Mouse (Mus musculus): ENCODE measurements around the gene Moap1. TPM values are rescaled to one million over a fixed set of nuclear protein-coding genes. Genes with fewer than 3 reads are reported as not detected.

Moap1 gene
- polyA plus RNA-seq, 1 experiment from 2014 or later = 60.2 TPM

DNA sequence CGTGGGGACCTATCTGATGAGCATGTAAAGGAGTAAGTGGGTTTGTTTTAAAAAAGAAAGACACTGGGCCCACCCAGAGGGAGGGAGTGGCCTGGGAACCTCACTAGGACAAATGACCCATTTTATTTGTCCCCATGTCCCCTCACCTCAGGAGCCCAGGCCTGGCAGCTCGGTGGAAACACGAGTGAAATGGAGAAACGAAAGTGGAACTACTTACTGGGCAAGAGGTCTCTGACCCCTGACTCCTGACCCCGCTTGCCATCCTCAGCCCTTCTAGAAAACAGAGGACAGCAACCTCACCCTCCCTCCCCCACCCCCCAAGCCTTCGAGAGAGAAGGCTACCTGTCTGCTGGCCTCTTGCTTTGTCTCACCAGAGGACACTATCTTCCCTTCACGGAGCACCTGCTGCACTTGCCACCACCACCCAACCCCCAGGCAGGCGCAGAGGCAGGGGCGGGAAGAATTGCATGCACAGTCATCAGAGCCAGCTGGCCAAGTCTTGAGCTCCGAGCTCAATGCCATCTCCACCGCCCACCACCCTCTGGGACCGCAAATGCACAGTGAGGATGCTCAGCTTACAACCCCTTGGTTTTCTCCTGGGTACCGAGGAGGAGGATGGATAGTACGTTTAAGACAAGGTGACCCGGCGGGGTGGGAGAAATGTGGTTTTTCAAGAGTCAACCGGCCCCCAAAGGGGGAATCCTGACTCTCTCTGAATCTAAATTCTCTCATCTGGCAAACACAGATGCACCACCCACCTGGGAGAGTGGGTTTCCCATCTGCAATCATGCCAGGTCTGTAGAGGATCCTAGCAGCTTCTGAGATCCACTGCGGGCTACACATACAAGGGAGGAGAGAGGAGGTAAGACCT lies 47.9 kb downstream of the Moap1 start:
- Histone ChIP-seq H3K9me3 (ENCODE audit: control insufficient read depth, low read length) (no peaks in the 10 kb centered on the region), H3K27me3 (replicated peaks; ENCODE audit: control insufficient read depth, insufficient read depth, low read length) (no peaks in the 10 kb centered on the region), H3K27ac (ENCODE audit: low read length) (no peak overlapping the region), H3K4me1 (replicated peaks; ENCODE audit: control insufficient read depth, insufficient read depth, low read length) (peaks cover 54% of the 10 kb centered on the region), H3K4me2 (ENCODE audit: low read length) (no peak overlapping the region), H3K9ac (replicated peaks; ENCODE audit: low read depth, low read length) (no peak overlapping the region), H3K36me3 (ENCODE audit: control insufficient read depth, insufficient read depth) (no peaks in the 10 kb centered on the region), H3K4me3 (replicated peaks; ENCODE audit: low read length) (no peak overlapping the region)
- WGBS = 57% methylated on average over 18 of the region's 18 CpGs
- no peak; the same call in 1 of the 2 replicates for ATAC-seq

Other genes with a start within 250 kb of the Moap1 start
- gene Chga, start 188.7 kb downstream of the Moap1 start, polyA plus RNA-seq (2015; fragmentation: Nextera tagmentation; extraction: Ambion mirVana) = 97.7 and 118 TPM in 2 replicates
- 66.5 and 68.7 TPM in 2 replicates for gene Itpk1, start 38.7 kb downstream of the Moap1 start, polyA plus RNA-seq (2015; fragmentation: Nextera tagmentation; extraction: Ambion mirVana)
- gene Tmem251, start 101 bp upstream of the Moap1 start, polyA plus RNA-seq (2015; fragmentation: Nextera tagmentation; extraction: Ambion mirVana) = 11.0 and 11.9 TPM in 2 replicates
- not detected in 2 replicates for gene Gm28051, start 14.1 kb upstream of the Moap1 start, polyA plus RNA-seq (2015; fragmentation: Nextera tagmentation; extraction: Ambion mirVana)
- 43.6 and 50.0 TPM in 2 replicates for gene Gon7, start 14.1 kb upstream of the Moap1 start, polyA plus RNA-seq (2015; fragmentation: Nextera tagmentation; extraction: Ambion mirVana)
- 43.1 and 47.6 TPM in 2 replicates for gene Ubr7, start 14.3 kb upstream of the Moap1 start, polyA plus RNA-seq (2015; fragmentation: Nextera tagmentation; extraction: Ambion mirVana)
- gene Gm20604, start 15.0 kb upstream of the Moap1 start, polyA plus RNA-seq (2015; fragmentation: Nextera tagmentation; extraction: Ambion mirVana) = 38.4 and 39.8 TPM in 2 replicates
- gene Btbd7, start 134.8 kb upstream of the Moap1 start, polyA plus RNA-seq (2015; fragmentation: Nextera tagmentation; extraction: Ambion mirVana) = 16.1 and 17.5 TPM in 2 replicates
- not detected in 2 replicates for gene Cox8c, start 155.7 kb upstream of the Moap1 start, polyA plus RNA-seq (2015; fragmentation: Nextera tagmentation; extraction: Ambion mirVana)
- 8.8 TPM in 2 replicates for gene Unc79, start 205.2 kb upstream of the Moap1 start, polyA plus RNA-seq (2015; fragmentation: Nextera tagmentation; extraction: Ambion mirVana)

Data from forebrain, embryonic 16.5 days (tissue).